Mouse (Mus musculus): ENCODE measurements around the gene Pgpep1. TPM values are rescaled to one million over a fixed set of nuclear protein-coding genes. Genes with fewer than 3 reads are reported as not detected.

Gene Pgpep1
- total and polyA plus RNA-seq, 2 experiments, result 42.6 to 91.3 TPM

DNA sequence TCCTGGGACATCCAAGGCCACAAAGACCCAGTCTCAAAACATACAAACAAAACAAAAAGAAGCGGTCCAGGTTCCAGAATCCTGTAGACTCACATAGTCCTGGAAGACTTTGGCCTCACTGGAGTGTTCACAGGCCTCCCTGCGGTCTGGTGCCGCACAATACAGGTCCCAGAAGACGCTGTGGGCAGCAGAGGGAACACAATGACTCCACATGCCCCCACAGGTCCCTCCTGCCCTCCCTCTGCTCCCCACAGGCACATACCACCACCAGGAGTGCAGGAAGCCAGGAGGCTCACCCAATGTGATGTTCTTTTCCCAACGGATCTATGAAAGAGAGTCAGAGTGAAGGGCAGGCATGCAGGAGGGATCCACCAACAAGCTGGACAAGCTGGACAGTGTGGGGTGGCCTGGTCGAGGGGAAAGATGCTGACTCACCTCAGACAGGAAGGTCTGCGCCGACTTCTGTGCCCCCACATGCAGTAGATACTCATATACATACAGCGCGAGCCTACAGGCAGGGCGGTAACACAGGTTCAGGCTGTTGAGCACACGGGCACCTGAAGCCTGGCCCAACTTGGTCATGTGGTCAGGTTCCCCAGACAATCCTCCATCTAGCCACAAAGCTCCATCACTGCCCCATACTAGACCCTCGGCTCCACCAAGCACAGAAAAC is 57.9 kb downstream of the Pgpep1 start:
- 94% methylated on average over 13 of the region's 13 CpGs for WGBS
- no peaks in the 10 kb centered on the region for H3K36me3 ChIP-seq (ENCODE audit: control insufficient read depth, insufficient read depth, low read length)

DNA sequence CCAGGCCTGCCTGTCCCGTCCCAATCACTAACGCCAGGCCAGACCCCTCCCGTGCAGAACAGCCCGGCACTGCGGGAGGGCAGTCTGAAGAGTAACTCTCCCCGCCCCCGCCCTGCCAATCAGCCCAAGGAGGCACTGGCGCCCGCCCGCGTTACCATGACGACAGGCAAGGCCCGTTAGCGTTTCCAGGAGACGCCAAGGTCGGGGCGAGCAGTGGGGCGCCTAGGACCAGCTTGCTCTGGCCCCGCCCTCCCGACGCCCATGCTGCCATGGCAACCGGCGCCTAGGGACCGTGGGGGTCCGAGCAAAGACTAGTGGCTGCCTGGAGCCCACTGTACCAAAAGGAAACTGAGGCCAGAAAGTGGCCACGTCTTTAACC is 58.9 kb downstream of the Pgpep1 start:
- H3K4me3 ChIP-seq (ENCODE audit: insufficient read depth, low read depth, low read length), result no peak overlapping the region
- no peaks in the 10 kb centered on the region for H3K79me2 ChIP-seq (ENCODE audit: control insufficient read depth, insufficient read depth, low read length)
- WGBS, result 6% methylated on average over 26 of the region's 26 CpGs
- H3K36me3 ChIP-seq (ENCODE audit: control insufficient read depth, insufficient read depth, low read length), result no peaks in the 10 kb centered on the region
- TF ChIP-seq POLR2A (IDR thresholded peaks at IDR 0.05; ENCODE audit: extremely low read depth, insufficient read depth, low read length) (no peak), CTCF (IDR thresholded peaks at IDR 0.05; ENCODE audit: low read depth, low read length) (no peak)
- H3K4me1 ChIP-seq (ENCODE audit: control insufficient read depth, insufficient read depth, low read length), result no peaks in the 10 kb centered on the region
- DNase-seq (ENCODE audit: extremely low read depth, low read depth, low spot score), result no peak
- H3K9ac ChIP-seq (ENCODE audit: low read depth, low read length), result no peak overlapping the region
- H3K27ac ChIP-seq (replicated peaks; ENCODE audit: insufficient read depth, low read depth, low read length), result no peak overlapping the region
- no peaks in the 10 kb centered on the region for H3K27me3 ChIP-seq (ENCODE audit: control insufficient read depth, insufficient read depth, low read length)

More for the DNA sequence above, 57.9 kb downstream of the Pgpep1 start:
- no peak overlapping the region for H3K9ac ChIP-seq (ENCODE audit: low read depth, low read length)
- no peak for DNase-seq (ENCODE audit: extremely low read depth, low read depth, low spot score)
- no peaks in the 10 kb centered on the region for H3K27me3 ChIP-seq (ENCODE audit: control insufficient read depth, insufficient read depth, low read length)
- no peak overlapping the region for H3K4me3 ChIP-seq (ENCODE audit: insufficient read depth, low read depth, low read length)
- no peak overlapping the region for H3K27ac ChIP-seq (replicated peaks; ENCODE audit: insufficient read depth, low read depth, low read length)
- TF ChIP-seq CTCF (IDR thresholded peaks at IDR 0.05; ENCODE audit: low read depth, low read length) (no peak), POLR2A (IDR thresholded peaks at IDR 0.05; ENCODE audit: extremely low read depth, insufficient read depth, low read length) (no peak)
- no peaks in the 10 kb centered on the region for H3K4me1 ChIP-seq (ENCODE audit: control insufficient read depth, insufficient read depth, low read length)
- no peaks in the 10 kb centered on the region for H3K79me2 ChIP-seq (ENCODE audit: control insufficient read depth, insufficient read depth, low read length)

DNA sequence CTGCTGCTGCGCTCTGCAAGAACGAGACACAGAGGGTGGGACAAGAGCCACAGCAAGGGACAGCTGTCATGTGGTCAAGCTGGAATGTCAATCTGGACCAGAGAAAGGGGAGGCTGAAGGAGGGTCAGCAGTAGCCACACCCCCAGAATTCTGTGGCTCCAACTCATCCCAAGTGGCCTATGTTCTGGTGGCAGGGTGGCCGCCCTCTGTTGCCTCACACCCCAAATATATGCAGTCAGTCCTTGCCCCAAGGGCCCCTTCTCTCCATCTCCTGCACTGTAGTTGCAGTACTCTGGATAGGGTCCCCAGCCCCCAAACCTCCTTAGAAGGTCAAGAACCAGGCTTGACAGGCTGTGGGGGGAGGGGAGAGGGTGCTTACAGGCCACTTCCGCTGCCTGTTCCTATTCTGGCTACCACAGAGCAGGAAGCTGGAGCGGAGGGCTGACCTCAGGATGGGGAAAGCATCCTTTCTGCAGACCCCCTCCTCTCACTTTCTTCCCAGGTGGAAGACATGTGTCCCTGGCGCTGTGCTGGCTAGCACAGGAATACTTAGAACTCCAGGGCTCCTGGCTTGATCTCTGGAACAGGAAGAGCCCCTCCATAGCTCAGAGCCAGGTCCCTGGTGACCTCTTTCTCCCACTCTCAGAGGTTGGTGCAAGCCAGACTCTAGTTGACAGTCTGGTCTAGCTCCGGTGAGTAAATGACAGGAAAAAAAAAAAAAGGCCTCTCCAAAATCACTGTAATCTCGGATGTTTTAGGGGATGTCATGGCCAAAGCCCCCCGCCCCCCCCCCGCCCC is 59.5 kb downstream of the Pgpep1 start:
- Histone ChIP-seq H3K27ac (replicated peaks; ENCODE audit: insufficient read depth, low read depth, low read length) (peak overlapping the region; percentile 22), H3K9ac (ENCODE audit: low read depth, low read length) (no peak overlapping the region), H3K36me3 (ENCODE audit: control insufficient read depth, insufficient read depth, low read length) (no peaks in the 10 kb centered on the region), H3K4me3 (ENCODE audit: insufficient read depth, low read depth, low read length) (no peak overlapping the region), H3K4me1 (ENCODE audit: control insufficient read depth, insufficient read depth, low read length) (no peaks in the 10 kb centered on the region), H3K79me2 (ENCODE audit: control insufficient read depth, insufficient read depth, low read length) (no peaks in the 10 kb centered on the region), H3K27me3 (ENCODE audit: control insufficient read depth, insufficient read depth, low read length) (no peaks in the 10 kb centered on the region)
- TF ChIP-seq POLR2A (IDR thresholded peaks at IDR 0.05; ENCODE audit: extremely low read depth, insufficient read depth, low read length), result no peak
- no peak for TF ChIP-seq CTCF (IDR thresholded peaks at IDR 0.05; ENCODE audit: low read depth, low read length)
- no peak for DNase-seq (ENCODE audit: extremely low read depth, low read depth, low spot score)
- WGBS, result 48% methylated on average over 10 of the region's 10 CpGs

DNA sequence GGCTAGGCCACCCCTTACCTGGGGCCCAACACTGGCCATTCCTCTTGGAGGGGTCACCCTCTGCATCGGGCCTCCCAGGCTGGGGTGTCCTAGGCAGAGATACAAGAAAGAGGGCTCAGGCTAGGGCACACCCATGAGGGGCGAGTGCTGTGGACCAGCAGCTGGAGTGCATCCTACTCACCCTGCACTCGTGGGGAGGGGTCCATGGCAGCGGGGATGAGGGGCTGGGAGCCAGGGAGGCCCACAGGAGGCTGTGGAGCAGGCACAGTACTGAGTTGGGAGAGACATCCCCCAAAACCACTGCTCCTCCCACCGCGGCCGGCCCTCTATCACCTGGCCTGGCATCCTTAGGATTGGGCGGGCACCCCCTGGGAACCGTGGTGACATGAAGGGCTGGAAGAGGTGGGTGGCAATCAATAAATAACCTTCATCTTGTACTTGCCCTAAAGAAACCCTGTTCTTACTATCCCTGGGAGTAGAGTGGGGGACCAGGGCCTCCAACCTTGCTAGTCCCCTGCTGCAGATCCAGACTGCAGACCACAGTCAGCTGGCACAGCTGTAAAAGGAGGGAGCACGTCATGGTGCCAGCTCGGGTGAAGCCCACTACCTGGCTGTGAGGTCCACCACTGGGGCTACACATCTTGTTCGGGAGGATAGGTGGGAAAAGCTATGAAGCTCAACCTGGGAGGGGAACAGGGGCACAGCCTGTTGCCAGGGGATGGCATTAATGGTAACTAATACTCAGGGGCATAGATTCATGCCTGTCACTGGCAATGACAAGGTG is 60.5 kb downstream of the Pgpep1 start:
- Histone ChIP-seq H3K9ac (ENCODE audit: low read depth, low read length) (no peak overlapping the region), H3K4me1 (ENCODE audit: control insufficient read depth, insufficient read depth, low read length) (peaks cover 4% of the 10 kb centered on the region; the same call in 1 of the 2 replicates), H3K27me3 (ENCODE audit: control insufficient read depth, insufficient read depth, low read length) (no peaks in the 10 kb centered on the region), H3K79me2 (ENCODE audit: control insufficient read depth, insufficient read depth, low read length) (no peaks in the 10 kb centered on the region), H3K4me3 (ENCODE audit: insufficient read depth, low read depth, low read length) (no peak overlapping the region), H3K36me3 (ENCODE audit: control insufficient read depth, insufficient read depth, low read length) (no peaks in the 10 kb centered on the region), H3K27ac (replicated peaks; ENCODE audit: insufficient read depth, low read depth, low read length) (no peak overlapping the region)
- TF ChIP-seq POLR2A (IDR thresholded peaks at IDR 0.05; ENCODE audit: extremely low read depth, insufficient read depth, low read length) (no peak), CTCF (IDR thresholded peaks at IDR 0.05; ENCODE audit: low read depth, low read length) (no peak)
- no peak for DNase-seq (ENCODE audit: extremely low read depth, low read depth, low spot score)
- 85% methylated on average over 12 of the region's 12 CpGs for WGBS

DNA sequence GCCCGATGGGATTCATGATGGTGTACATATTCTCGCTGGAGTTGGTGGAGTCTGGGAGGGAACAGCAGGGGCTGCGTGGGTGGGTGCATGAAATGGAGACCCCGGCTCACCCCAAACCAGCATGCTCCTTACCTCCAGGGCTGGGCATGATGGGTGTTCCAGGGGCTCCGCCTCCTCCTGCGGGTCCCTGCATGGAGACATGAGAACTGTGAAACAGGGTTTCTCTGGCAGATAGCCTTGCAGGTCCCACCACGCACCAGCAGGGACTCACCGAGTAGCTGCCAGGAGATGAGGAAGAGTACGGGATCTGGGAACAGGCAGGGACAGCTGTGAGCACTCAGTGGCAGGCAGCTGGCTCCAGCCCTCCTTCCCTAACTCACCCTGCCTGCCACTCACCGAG is 61.5 kb downstream of the Pgpep1 start:
- Histone ChIP-seq H3K9ac (ENCODE audit: low read depth, low read length) (no peak overlapping the region), H3K36me3 (ENCODE audit: control insufficient read depth, insufficient read depth, low read length) (no peaks in the 10 kb centered on the region), H3K27me3 (ENCODE audit: control insufficient read depth, insufficient read depth, low read length) (no peaks in the 10 kb centered on the region), H3K4me1 (ENCODE audit: control insufficient read depth, insufficient read depth, low read length) (peaks cover 4% of the 10 kb centered on the region; the same call in 1 of the 2 replicates), H3K79me2 (ENCODE audit: control insufficient read depth, insufficient read depth, low read length) (no peaks in the 10 kb centered on the region), H3K27ac (replicated peaks; ENCODE audit: insufficient read depth, low read depth, low read length) (no peak overlapping the region), H3K4me3 (ENCODE audit: insufficient read depth, low read depth, low read length) (no peak overlapping the region)
- TF ChIP-seq POLR2A (IDR thresholded peaks at IDR 0.05; ENCODE audit: extremely low read depth, insufficient read depth, low read length) (no peak), CTCF (IDR thresholded peaks at IDR 0.05; ENCODE audit: low read depth, low read length) (no peak)
- 51% methylated on average over 10 of the region's 10 CpGs for WGBS
- no peak for DNase-seq (ENCODE audit: extremely low read depth, low read depth, low spot score)
